Mouse (Mus musculus): ENCODE measurements at regions not wholly inside any gene's neighbourhood (a gene's known extent, or its start where the extent isn't known, plus 50 kb on each side); places are given as distances from the start of the nearest gene placed in this dataset.

GRCm38 (mm10) chr7:134611371-134611770 lies 59.1 kb upstream of the Dock1 start:
- TF ChIP-seq POLR2A (IDR thresholded peaks at IDR 0.05; ENCODE audit: control insufficient read depth, extremely low read depth, insufficient read depth, low read length, poor library complexity): no peak
- no peak for TF ChIP-seq CTCF (IDR thresholded peaks at IDR 0.05; ENCODE audit: borderline replicate concordance, control insufficient read depth, extremely low read depth, insufficient read depth, low read length, poor library complexity)
